In genomic region chr7:97391293-97392078, GRCm38 (mm10) we compare ENCODE assay signal across 12 mouse cellular contexts. TPM values are rescaled to one million over a fixed set of nuclear protein-coding genes. Genes with fewer than 3 reads are reported as not detected.
DNase-seq lines count a peak whose midpoint lies in the region; ATAC-seq and TF ChIP-seq lines count a peak whose summit lies in the region.
"Had no signal": no experiment of that assay in that cellular context is flagged by ENCODE, and none has a peak within 500 bp of the region (broad histone marks: within the 10 kb centered on the region; RNA-seq: fewer than 3 reads in every experiment).

No protein-coding gene starts in this region.

- 85% methylated on average over 13 of the region's 13 CpGs for WGBS in heart, embryonic 10.5 days
- WGBS in heart, embryonic 11.5 days (ENCODE audit: insufficient replicate concordance), result 79% methylated on average over 13 of the region's 13 CpGs
- WGBS in hindbrain, embryonic 16.5 days, result 47% methylated on average over 13 of the region's 13 CpGs
- WGBS in midbrain, postnatal 0 days, result 64% methylated on average over 13 of the region's 13 CpGs

- ATAC-seq in heart, embryonic 11.5 days (replicated peaks; ENCODE audit: insufficient number of reproducible peaks, low FRiP score, low TSS enrichment), result no peak
- peak; percentile 87 for ATAC-seq in hindbrain, embryonic 16.5 days
- peak; percentile 47; the same call in 1 of the 2 replicates for ATAC-seq in midbrain, postnatal 0 days (ENCODE audit: low FRiP score)
- ATAC-seq in monocyte, adult 5-6 weeks (replicated peaks; ENCODE audit: insufficient number of reproducible peaks, low FRiP score, low TSS enrichment, poor library complexity, severe bottlenecking), result no peak

- no peak overlapping the region for H3K9ac ChIP-seq in heart, embryonic 11.5 days (ENCODE audit: low read depth, low read length)
- H3K9ac ChIP-seq in hindbrain, embryonic 16.5 days (ENCODE audit: low read depth, low read length), result no peak overlapping the region
- no peak overlapping the region for H3K9ac ChIP-seq in midbrain, postnatal 0 days (replicated peaks; ENCODE audit: low read length, poor library complexity, severe bottlenecking)

- peaks cover 68% of the 10 kb centered on the region for H3K36me3 ChIP-seq in heart, embryonic 10.5 days
- H3K36me3 ChIP-seq in heart, embryonic 11.5 days (ENCODE audit: control insufficient read depth, insufficient read depth, low read length), result peaks cover 16% of the 10 kb centered on the region
- H3K36me3 ChIP-seq in hindbrain, embryonic 16.5 days (ENCODE audit: control insufficient read depth, insufficient read depth, low read length), result peaks cover 11% of the 10 kb centered on the region; the same call in 1 of the 2 replicates
- peaks cover 9% of the 10 kb centered on the region; the same call in 1 of the 2 replicates for H3K36me3 ChIP-seq in midbrain, postnatal 0 days (ENCODE audit: insufficient read depth, low read length)

- H3K4me2 ChIP-seq in heart, embryonic 11.5 days, result no peak overlapping the region
- H3K4me2 ChIP-seq in hindbrain, embryonic 16.5 days (ENCODE audit: low read length), result no peak overlapping the region
- H3K4me2 ChIP-seq in midbrain, postnatal 0 days (ENCODE audit: low read depth, low read length, poor library complexity, severe bottlenecking), result no peak overlapping the region

- no peak for TF ChIP-seq POLR2A in cortical plate, adult 2 months (IDR thresholded peaks at IDR 0.05; ENCODE audit: extremely low read depth, insufficient read depth, low read length)

- H3K4me1 ChIP-seq in heart, embryonic 10.5 days, result no peaks in the 10 kb centered on the region
- no peaks in the 10 kb centered on the region for H3K4me1 ChIP-seq in heart, embryonic 11.5 days (ENCODE audit: control insufficient read depth, insufficient read depth, low read length)
- H3K4me1 ChIP-seq in cortical plate, adult 2 months (ENCODE audit: control insufficient read depth, insufficient read depth, low read length), result no peaks in the 10 kb centered on the region; the same call in 1 of the 2 replicates
- H3K4me1 ChIP-seq in hindbrain, embryonic 16.5 days (ENCODE audit: control insufficient read depth, insufficient read depth, low read depth, low read length), result peaks cover 2% of the 10 kb centered on the region; the same call in 1 of the 2 replicates
- H3K4me1 ChIP-seq in midbrain, postnatal 0 days (ENCODE audit: insufficient read depth, low read length), result no peaks in the 10 kb centered on the region

- DNase-seq in heart, embryonic 10.5 days (ENCODE audit: low spot score), result peak; percentile 63
- DNase-seq in midbrain, postnatal 0 days (ENCODE audit: low spot score), result peak; percentile 74
- DNase-seq in left cerebral cortex, adult 18-20 months (ENCODE audit: low spot score in 2 of 2), result no peak
- no peak for DNase-seq in gastrocnemius, adult 8-10 months (ENCODE audit: low spot score in 2 of 2)
- DNase-seq: adrenal gland, postnatal 10 days; gastrocnemius, postnatal 10 days; spleen, adult 18-20 months had no signal

- no peak for TF ChIP-seq CTCF in cortical plate, adult 2 months (IDR thresholded peaks at IDR 0.05; ENCODE audit: extremely low read depth, insufficient read depth, low read length)
- TF ChIP-seq CTCF in midbrain, postnatal 0 days (IDR thresholded peaks at IDR 0.05), result no peak

- no peak overlapping the region for H3K4me3 ChIP-seq in heart, embryonic 10.5 days
- H3K4me3 ChIP-seq in heart, embryonic 11.5 days (ENCODE audit: low read depth, low read length), result no peak overlapping the region
- H3K4me3 ChIP-seq in cortical plate, adult 2 months (ENCODE audit: insufficient read depth, low read length), result no peak overlapping the region
- H3K4me3 ChIP-seq in hindbrain, embryonic 16.5 days (ENCODE audit: low read length), result no peak overlapping the region
- no peak overlapping the region for H3K4me3 ChIP-seq in midbrain, postnatal 0 days (ENCODE audit: low read depth, low read length)

- no peak overlapping the region for H3K27ac ChIP-seq in heart, embryonic 10.5 days
- no peak overlapping the region for H3K27ac ChIP-seq in heart, embryonic 11.5 days (ENCODE audit: low read depth, low read length)
- 0 out of 2 replicates have a peak overlapping the region, but pooled peaks have one; percentile 3 for H3K27ac ChIP-seq in cortical plate, adult 2 months (ENCODE audit: insufficient read depth, low read length)
- H3K27ac ChIP-seq in hindbrain, embryonic 16.5 days (ENCODE audit: low read depth, low read length), result no peak overlapping the region
- H3K27ac ChIP-seq in midbrain, postnatal 0 days (ENCODE audit: low read depth, low read length), result no peak overlapping the region
- H3K27ac ChIP-seq: macrophage had no signal

- no peaks in the 10 kb centered on the region for H3K9me3 ChIP-seq in heart, embryonic 10.5 days
- H3K9me3 ChIP-seq in heart, embryonic 11.5 days (replicated peaks; ENCODE audit: control insufficient read depth, low read length), result no peaks in the 10 kb centered on the region
- H3K9me3 ChIP-seq in hindbrain, embryonic 16.5 days (ENCODE audit: control insufficient read depth, low read length), result no peaks in the 10 kb centered on the region
- no peaks in the 10 kb centered on the region for H3K9me3 ChIP-seq in midbrain, postnatal 0 days (ENCODE audit: low read length)

- H3K27me3 ChIP-seq in heart, embryonic 10.5 days (ENCODE audit: insufficient read depth, poor library complexity, severe bottlenecking), result no peaks in the 10 kb centered on the region
- no peaks in the 10 kb centered on the region for H3K27me3 ChIP-seq in heart, embryonic 11.5 days (ENCODE audit: control insufficient read depth, insufficient read depth, low read length)
- H3K27me3 ChIP-seq in hindbrain, embryonic 16.5 days (replicated peaks; ENCODE audit: control insufficient read depth, insufficient read depth, low read length), result no peaks in the 10 kb centered on the region
- H3K27me3 ChIP-seq in midbrain, postnatal 0 days (ENCODE audit: insufficient read depth, low read length), result no peaks in the 10 kb centered on the region

RNA-seq across cellular contexts. Expression of gene Ndufc2, which starts 8.3 kb away (rescaled TPM):
- polyA plus RNA-seq in heart, embryonic 10.5 days (2016; fragmentation: Nextera tagmentation; extraction: Ambion mirVana), result 380 and 484 TPM in 2 replicates
- polyA plus RNA-seq in heart, embryonic 11.5 days (2014; fragmentation: Nextera tagmentation; extraction: Ambion mirVana), result 502 and 505 TPM in 2 replicates
- polyA plus RNA-seq in cortical plate, adult 2 months (2012; rRNA removed), result 215 and 243 TPM in 2 replicates
- polyA plus RNA-seq in hindbrain, embryonic 16.5 days (2015; fragmentation: Nextera tagmentation; extraction: Ambion mirVana), result 431 and 501 TPM in 2 replicates
- 408 and 463 TPM in 2 replicates for total RNA-seq in midbrain, postnatal 0 days (2014; rRNA removed)
- 608 and 638 TPM in 2 replicates for polyA plus RNA-seq in midbrain, postnatal 0 days (2015; fragmentation: Nextera tagmentation; extraction: Ambion mirVana)
- 100 to 1,000 TPM; 232 to 247 TPM for total RNA-seq in left cerebral cortex, adult 18-20 months (2021)
- total RNA-seq in monocyte, adult 5-6 weeks (2017), result 50.0 to 98.9 TPM (median 90.5 TPM) in 3 replicates
- 100 to 1,000 TPM; 261 to 279 (median 268) TPM for total RNA-seq in gastrocnemius, adult 8-10 months (2022)

RNA-seq across cellular contexts. Expression of gene Alg8, which starts 20.1 kb away (rescaled TPM):
- polyA plus RNA-seq in heart, embryonic 10.5 days (2016; fragmentation: Nextera tagmentation; extraction: Ambion mirVana), result 47.3 and 53.4 TPM in 2 replicates
- 35.1 and 39.2 TPM in 2 replicates for polyA plus RNA-seq in heart, embryonic 11.5 days (2014; fragmentation: Nextera tagmentation; extraction: Ambion mirVana)
- polyA plus RNA-seq in cortical plate, adult 2 months (2012; rRNA removed), result 11.9 and 13.2 TPM in 2 replicates
- 13.1 and 14.5 TPM in 2 replicates for polyA plus RNA-seq in hindbrain, embryonic 16.5 days (2015; fragmentation: Nextera tagmentation; extraction: Ambion mirVana)
- total RNA-seq in midbrain, postnatal 0 days (2014; rRNA removed), result 6.4 and 7.3 TPM in 2 replicates
- polyA plus RNA-seq in midbrain, postnatal 0 days (2015; fragmentation: Nextera tagmentation; extraction: Ambion mirVana), result 9.0 and 9.1 TPM in 2 replicates
- 10 to 100 TPM in 1 of 2 experiments, 1 to 10 TPM in 1; 9.8 to 10.4 TPM for total RNA-seq in left cerebral cortex, adult 18-20 months (2021)
- 1.9 to 8.3 TPM (median 4.5 TPM) in 3 replicates for total RNA-seq in monocyte, adult 5-6 weeks (2017)
- 1 to 10 TPM; 1.9 to 3.9 (median 3.6) TPM for total RNA-seq in gastrocnemius, adult 8-10 months (2022)

RNA-seq across cellular contexts. Expression of gene Thrsp, which starts 26.0 kb away (rescaled TPM):
- polyA plus RNA-seq in heart, embryonic 10.5 days (2016; fragmentation: Nextera tagmentation; extraction: Ambion mirVana), result 0.43 and 0.51 TPM in 2 replicates
- polyA plus RNA-seq in heart, embryonic 11.5 days (2014; fragmentation: Nextera tagmentation; extraction: Ambion mirVana), result 0.11 and 0.96 TPM in 2 replicates
- polyA plus RNA-seq in cortical plate, adult 2 months (2012; rRNA removed), result 53.6 and 56.8 TPM in 2 replicates
- polyA plus RNA-seq in hindbrain, embryonic 16.5 days (2015; fragmentation: Nextera tagmentation; extraction: Ambion mirVana), result 4.2 and 4.6 TPM in 2 replicates
- 0.85 and 1.7 TPM in 2 replicates for total RNA-seq in midbrain, postnatal 0 days (2014; rRNA removed)
- 1.3 and 1.6 TPM in 2 replicates for polyA plus RNA-seq in midbrain, postnatal 0 days (2015; fragmentation: Nextera tagmentation; extraction: Ambion mirVana)
- 10 to 100 TPM; 17.3 to 20.7 TPM for total RNA-seq in left cerebral cortex, adult 18-20 months (2021)
- not detected in 3 replicates for total RNA-seq in monocyte, adult 5-6 weeks (2017)
- total RNA-seq in gastrocnemius, adult 8-10 months (2022), result 10 to 100 TPM in 3 of 4 experiments, 1 to 10 TPM in 1; 9.5 to 19.3 (median 15.2) TPM
- polyA plus RNA-seq: macrophage had no signal

RNA-seq across cellular contexts. Expression of gene Kctd21, which starts 59.4 kb away (rescaled TPM):
- 4.1 and 4.6 TPM in 2 replicates for polyA plus RNA-seq in heart, embryonic 10.5 days (2016; fragmentation: Nextera tagmentation; extraction: Ambion mirVana)
- polyA plus RNA-seq in heart, embryonic 11.5 days (2014; fragmentation: Nextera tagmentation; extraction: Ambion mirVana), result 3.6 and 3.8 TPM in 2 replicates
- polyA plus RNA-seq in cortical plate, adult 2 months (2012; rRNA removed), result 14.3 and 14.8 TPM in 2 replicates
- polyA plus RNA-seq in hindbrain, embryonic 16.5 days (2015; fragmentation: Nextera tagmentation; extraction: Ambion mirVana), result 7.7 and 7.9 TPM in 2 replicates
- total RNA-seq in midbrain, postnatal 0 days (2014; rRNA removed), result 4.0 and 6.1 TPM in 2 replicates
- 3.1 TPM in 2 replicates for polyA plus RNA-seq in midbrain, postnatal 0 days (2015; fragmentation: Nextera tagmentation; extraction: Ambion mirVana)
- total RNA-seq in left cerebral cortex, adult 18-20 months (2021), result 10 to 100 TPM; 13.7 to 15.1 TPM
- 1.2 to 4.0 TPM (median 2.2 TPM) in 3 replicates for total RNA-seq in monocyte, adult 5-6 weeks (2017)
- 1 to 10 TPM; 3.3 to 4.1 (median 3.9) TPM for total RNA-seq in gastrocnemius, adult 8-10 months (2022)

RNA-seq across cellular contexts. Expression of gene Kctd14, which starts 59.6 kb away (rescaled TPM):
- polyA plus RNA-seq in heart, embryonic 10.5 days (2016; fragmentation: Nextera tagmentation; extraction: Ambion mirVana), result 0.47 and 0.87 TPM in 2 replicates
- polyA plus RNA-seq in heart, embryonic 11.5 days (2014; fragmentation: Nextera tagmentation; extraction: Ambion mirVana), result 0.66 and 0.67 TPM in 2 replicates
- polyA plus RNA-seq in cortical plate, adult 2 months (2012; rRNA removed), result 3.9 and 4.0 TPM in 2 replicates
- polyA plus RNA-seq in hindbrain, embryonic 16.5 days (2015; fragmentation: Nextera tagmentation; extraction: Ambion mirVana), result 1.2 and 1.8 TPM in 2 replicates
- total RNA-seq in midbrain, postnatal 0 days (2014; rRNA removed), result 0.14 and 0.16 TPM in 2 replicates
- polyA plus RNA-seq in midbrain, postnatal 0 days (2015; fragmentation: Nextera tagmentation; extraction: Ambion mirVana), result 1.0 and 1.3 TPM in 2 replicates
- 1 to 10 TPM; 3.5 to 3.6 TPM for total RNA-seq in left cerebral cortex, adult 18-20 months (2021)
- 0.48 to 0.97 TPM (median 0.85 TPM) in 3 replicates for total RNA-seq in monocyte, adult 5-6 weeks (2017)
- under 1 TPM in 1 of 4 experiments, not detected in 3; 0.17 TPM for total RNA-seq in gastrocnemius, adult 8-10 months (2022)

Comparison
In these comparisons a context has a peak if more than half of its experiments do, and no peak if none do; other contexts are left out.
1. DNase-seq: peak in heart, embryonic 10.5 days (single experiment) and midbrain, postnatal 0 days (single experiment); none in left cerebral cortex, adult 18-20 months (0 of 2) and gastrocnemius, adult 8-10 months (0 of 2).
2. ATAC-seq: peak in hindbrain, embryonic 16.5 days (single experiment) and midbrain, postnatal 0 days (single experiment); none in heart, embryonic 11.5 days (single experiment) and monocyte, adult 5-6 weeks (single experiment).